Mouse (Mus musculus): ENCODE data around the gene Ankrd60. TPM values are rescaled to one million over a fixed set of nuclear protein-coding genes. Genes with fewer than 3 reads are reported as not detected.

Gene Ankrd60
- total RNA-seq, 1 experiment, result not detected

GRCm38 (mm10) chr2:173563336-173563735 lies 14.8 kb downstream of the Ankrd60 start:
- in situ Hi-C loops (cut with MboI; ENCODE audit: low sequenced_read_pairs in 2 of 2, unreplicated experiment in 2 of 2), result loop anchor here (5.0 to 25.0 kb wide), 2 partner anchors 371 to 376 kb away; no protein-coding TSS in a partner anchor
- H3K9me3 ChIP-seq (ENCODE audit: control insufficient read depth, insufficient read depth, low read depth, low read length), result no peaks in the 10 kb centered on the region
- no peaks in the 10 kb centered on the region for H3K36me3 ChIP-seq (ENCODE audit: control insufficient read depth, insufficient read depth, low read length, poor library complexity, severe bottlenecking)
- no peak overlapping the region for H3K9ac ChIP-seq (ENCODE audit: insufficient read depth, low read depth, low read length, poor library complexity, severe bottlenecking)
- H3K4me1 ChIP-seq (ENCODE audit: control insufficient read depth in 2 of 2, insufficient read depth in 2 of 2, low read length in 2 of 2, poor library complexity in 1 of 2), result peaks cover 0 to 4% of the 10 kb centered on the region in 2 experiments; a peak in 1 of 4 replicates
- H3K27ac ChIP-seq (ENCODE audit: insufficient read depth, low read depth, low read length, poor library complexity, severe bottlenecking), result no peak overlapping the region
- no peak overlapping the region for H3K4me3 ChIP-seq (ENCODE audit: insufficient read depth in 1 of 2, low read depth in 1 of 2, low read length in 2 of 2, poor library complexity in 1 of 2, severe bottlenecking in 1 of 2)
- DNase-seq (ENCODE audit: low read depth, low spot score), result no peak
- TF ChIP-seq HCFC1 (IDR thresholded peaks at IDR 0.05; ENCODE audit: borderline replicate concordance, insufficient read depth, low read length) (no peak), CHD2 (IDR thresholded peaks at IDR 0.05; ENCODE audit: low read depth, low read length) (no peak), MAFK (IDR thresholded peaks at IDR 0.05; ENCODE audit: insufficient read depth, low read depth, low read length) (no peak), ZNF384 (IDR thresholded peaks at IDR 0.05; ENCODE audit: low read depth, low read length) (no peak), ZC3H11A (IDR thresholded peaks at IDR 0.05; ENCODE audit: borderline replicate concordance, low read depth, low read length) (no peak)

GRCm38 (mm10) chr2:173561851-173562442 lies 16.2 kb downstream of the Ankrd60 start:
- H3K36me3 ChIP-seq (ENCODE audit: control insufficient read depth, insufficient read depth, low read length, poor library complexity, severe bottlenecking), result no peaks in the 10 kb centered on the region
- no peak overlapping the region for H3K9ac ChIP-seq (ENCODE audit: insufficient read depth, low read depth, low read length, poor library complexity, severe bottlenecking)
- in situ Hi-C loops (cut with MboI; ENCODE audit: low sequenced_read_pairs in 2 of 2, unreplicated experiment in 2 of 2), result loop anchor here (5.0 to 25.0 kb wide), 2 partner anchors 370 to 375 kb away; no protein-coding TSS in a partner anchor
- peak; percentile 24 for DNase-seq (ENCODE audit: low read depth, low spot score)
- no peak overlapping the region for H3K27ac ChIP-seq (ENCODE audit: insufficient read depth, low read depth, low read length, poor library complexity, severe bottlenecking)
- H3K9me3 ChIP-seq (ENCODE audit: control insufficient read depth, insufficient read depth, low read depth, low read length), result no peaks in the 10 kb centered on the region
- TF ChIP-seq ZNF384 (IDR thresholded peaks at IDR 0.05; ENCODE audit: low read depth, low read length) (no peak), ZC3H11A (IDR thresholded peaks at IDR 0.05; ENCODE audit: borderline replicate concordance, low read depth, low read length) (peak; percentile 93; the same call in 1 of the 2 replicates), HCFC1 (IDR thresholded peaks at IDR 0.05; ENCODE audit: borderline replicate concordance, insufficient read depth, low read length) (no peak)
- H3K4me3 ChIP-seq (ENCODE audit: insufficient read depth in 1 of 2, low read depth in 1 of 2, low read length in 2 of 2, poor library complexity in 1 of 2, severe bottlenecking in 1 of 2), result no peak overlapping the region
- peaks cover 0 to 4% of the 10 kb centered on the region in 2 experiments; a peak in 1 of 4 replicates for H3K4me1 ChIP-seq (ENCODE audit: control insufficient read depth in 2 of 2, insufficient read depth in 2 of 2, low read length in 2 of 2, poor library complexity in 1 of 2)

GRCm38 (mm10) chr2:173558754-173559396 lies 19.3 kb downstream of the Ankrd60 start:
- no peak overlapping the region for H3K4me3 ChIP-seq (ENCODE audit: insufficient read depth in 1 of 2, low read depth in 1 of 2, low read length in 2 of 2, poor library complexity in 1 of 2, severe bottlenecking in 1 of 2)
- no peak overlapping the region for H3K9ac ChIP-seq (ENCODE audit: insufficient read depth, low read depth, low read length, poor library complexity, severe bottlenecking)
- no peaks in the 10 kb centered on the region for H3K36me3 ChIP-seq (ENCODE audit: control insufficient read depth, insufficient read depth, low read length, poor library complexity, severe bottlenecking)
- no peaks in the 10 kb centered on the region for H3K9me3 ChIP-seq (ENCODE audit: control insufficient read depth, insufficient read depth, low read depth, low read length)
- no peaks in the 10 kb centered on the region; a peak in 1 of 4 replicates for H3K4me1 ChIP-seq (ENCODE audit: control insufficient read depth in 2 of 2, insufficient read depth in 2 of 2, low read length in 2 of 2, poor library complexity in 1 of 2)
- TF ChIP-seq ZNF384 (IDR thresholded peaks at IDR 0.05; ENCODE audit: low read depth, low read length) (no peak), MAFK (IDR thresholded peaks at IDR 0.05; ENCODE audit: insufficient read depth, low read depth, low read length) (no peak), CHD2 (IDR thresholded peaks at IDR 0.05; ENCODE audit: low read depth, low read length) (no peak), ZC3H11A (IDR thresholded peaks at IDR 0.05; ENCODE audit: borderline replicate concordance, low read depth, low read length) (no peak), HCFC1 (IDR thresholded peaks at IDR 0.05; ENCODE audit: borderline replicate concordance, insufficient read depth, low read length) (no peak)
- H3K27ac ChIP-seq (ENCODE audit: insufficient read depth, low read depth, low read length, poor library complexity, severe bottlenecking), result no peak overlapping the region
- no peak for DNase-seq (ENCODE audit: low read depth, low spot score)
- in situ Hi-C loops (cut with MboI; ENCODE audit: low sequenced_read_pairs in 2 of 2, unreplicated experiment in 2 of 2), result loop anchor here (5.0 to 25.0 kb wide), 2 partner anchors 372 to 452 kb away; no protein-coding TSS in a partner anchor

- in situ Hi-C loops (cut with MboI; ENCODE audit: low sequenced_read_pairs in 2 of 2, unreplicated experiment in 2 of 2), result loop anchor here in 1 of 2 experiments (25.0 kb wide), 1 partner anchor 367 kb away; no protein-coding TSS in a partner anchor
- TF ChIP-seq CHD2 (IDR thresholded peaks at IDR 0.05; ENCODE audit: low read depth, low read length) (no peak), ZNF384 (IDR thresholded peaks at IDR 0.05; ENCODE audit: low read depth, low read length) (no peak), HCFC1 (IDR thresholded peaks at IDR 0.05; ENCODE audit: borderline replicate concordance, insufficient read depth, low read length) (no peak), ZC3H11A (IDR thresholded peaks at IDR 0.05; ENCODE audit: borderline replicate concordance, low read depth, low read length) (no peak), MAFK (IDR thresholded peaks at IDR 0.05; ENCODE audit: insufficient read depth, low read depth, low read length) (no peak)
- DNase-seq (ENCODE audit: low read depth, low spot score), result peak; percentile 37
- no peaks in the 10 kb centered on the region for H3K4me1 ChIP-seq (ENCODE audit: control insufficient read depth in 2 of 2, insufficient read depth in 2 of 2, low read length in 2 of 2, poor library complexity in 1 of 2)
- H3K9ac ChIP-seq (ENCODE audit: insufficient read depth, low read depth, low read length, poor library complexity, severe bottlenecking), result no peak overlapping the region
- no peak overlapping the region for H3K27ac ChIP-seq (ENCODE audit: insufficient read depth, low read depth, low read length, poor library complexity, severe bottlenecking)
- H3K9me3 ChIP-seq (ENCODE audit: control insufficient read depth, insufficient read depth, low read depth, low read length), result no peaks in the 10 kb centered on the region
- no peaks in the 10 kb centered on the region for H3K36me3 ChIP-seq (ENCODE audit: control insufficient read depth, insufficient read depth, low read length, poor library complexity, severe bottlenecking)
- no peak overlapping the region for H3K4me3 ChIP-seq (ENCODE audit: insufficient read depth in 1 of 2, low read depth in 1 of 2, low read length in 2 of 2, poor library complexity in 1 of 2, severe bottlenecking in 1 of 2)
Measured at GRCm38 (mm10) chr2:173553863-173554262, 24.3 kb downstream of the Ankrd60 start.
